Mouse (Mus musculus): ENCODE data around the gene Man2a1.

GRCm38 (mm10) chr17:64668504-64668903 lies 68.0 kb downstream of the Man2a1 start:
- TF ChIP-seq CTCF (IDR thresholded peaks at IDR 0.05; ENCODE audit: low read depth, low read length), result no peak
- TF ChIP-seq POLR2A (IDR thresholded peaks at IDR 0.05; ENCODE audit: insufficient read depth, low read length), result no peak

Data from ES-Bruce4 (cell line).